Mouse (Mus musculus): Measurements from ENCODE around the gene Fcgr3. TPM values are rescaled to one million over a fixed set of nuclear protein-coding genes. Genes with fewer than 3 reads are reported as not detected.
"Not testable (repeated sequence)": the region's sequence is repeated elsewhere in the genome, so short reads cannot be mapped to it uniquely, and the experiment has no call there.

Gene Fcgr3
- total RNA-seq, 2 experiments from 2014 or later = 310 to 520 TPM

DNA sequence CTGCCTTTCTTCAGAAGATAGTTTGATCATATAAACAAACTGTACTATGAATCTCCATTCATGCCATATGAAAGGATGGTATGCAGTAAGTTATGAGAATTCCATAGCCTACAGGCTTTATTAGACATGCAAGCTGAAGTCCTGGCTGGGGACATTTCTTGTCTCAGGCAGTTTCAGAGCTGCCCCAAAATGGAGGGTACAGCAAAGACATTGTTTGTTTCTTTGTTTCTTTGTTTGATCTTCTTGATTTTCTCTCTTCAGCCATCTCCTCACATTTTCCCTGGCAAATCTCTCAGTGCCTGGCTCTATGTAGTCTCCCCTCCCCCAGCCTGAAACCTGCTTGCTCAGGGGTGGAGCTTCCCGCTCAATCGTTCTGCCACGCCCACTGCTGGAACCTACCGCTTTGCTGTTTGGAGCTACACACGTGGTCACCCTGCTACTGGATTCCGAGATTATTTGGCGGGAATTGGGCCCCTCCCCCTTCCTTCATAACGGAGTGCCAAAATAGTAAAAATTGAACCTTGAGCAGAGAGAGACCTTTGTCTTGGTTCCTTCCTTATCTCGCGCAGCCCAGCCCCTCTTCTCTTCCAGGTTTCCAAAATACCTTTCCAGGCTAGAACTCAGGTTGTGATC lies 23.6 kb upstream of the Fcgr3 start:
- ATAC-seq (replicated peaks; ENCODE audit: poor library complexity, severe bottlenecking) = not testable (repeated sequence)

GRCm38 (mm10) chr1:171085718-171086117 lies 21.0 kb upstream of the Fcgr3 start:
- ATAC-seq (replicated peaks; ENCODE audit: poor library complexity, severe bottlenecking) = no peak

GRCm38 (mm10) chr1:171081512-171082231 lies 16.9 kb upstream of the Fcgr3 start:
- ATAC-seq (replicated peaks; ENCODE audit: poor library complexity, severe bottlenecking) = peak; percentile 5

DNA sequence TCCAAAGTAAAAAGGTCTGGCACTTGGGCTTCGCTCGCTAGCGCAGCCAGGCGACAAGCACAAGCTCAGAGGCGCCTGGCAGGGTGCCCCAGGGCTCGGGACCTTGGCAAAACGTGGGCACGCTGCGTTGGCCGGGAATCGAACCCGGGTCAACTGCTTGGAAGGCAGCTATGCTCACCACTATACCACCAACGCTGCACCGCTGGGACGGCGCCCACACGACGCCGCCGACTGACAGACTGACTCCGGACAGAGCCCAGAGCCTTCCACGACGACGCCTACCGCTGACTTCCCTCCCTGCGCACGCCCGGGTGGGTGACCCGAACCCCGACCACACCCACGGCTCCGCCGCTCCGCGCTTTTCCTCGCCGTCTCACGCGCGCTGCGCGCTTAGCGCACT lies 15.1 kb upstream of the Fcgr3 start:
- peak; percentile 29 for ATAC-seq (replicated peaks; ENCODE audit: poor library complexity, severe bottlenecking)

DNA sequence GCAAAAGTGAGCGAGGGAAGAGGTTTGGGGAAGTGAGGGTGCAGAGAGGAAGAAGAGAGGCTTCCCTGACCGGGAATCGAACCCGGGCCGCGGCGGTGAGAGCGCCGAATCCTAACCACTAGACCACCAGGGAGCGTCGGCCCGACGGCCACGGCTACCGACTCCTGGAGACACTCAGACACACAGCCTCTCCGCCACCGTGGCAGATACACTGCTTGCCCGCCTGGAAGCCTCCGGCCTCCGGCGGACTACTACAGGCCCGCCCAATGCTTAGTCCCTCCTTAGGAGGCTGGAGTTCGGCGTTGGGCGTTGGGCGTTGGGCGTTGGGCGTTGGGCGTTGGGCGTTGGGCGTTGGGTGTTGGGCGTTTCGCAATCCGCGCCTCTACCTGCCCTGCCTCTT lies 14.6 kb upstream of the Fcgr3 start:
- peak; percentile 31 for ATAC-seq (replicated peaks; ENCODE audit: poor library complexity, severe bottlenecking)

GRCm38 (mm10) chr1:171078419-171078818 lies 13.7 kb upstream of the Fcgr3 start:
- not testable (repeated sequence) for ATAC-seq (replicated peaks; ENCODE audit: poor library complexity, severe bottlenecking)

DNA sequence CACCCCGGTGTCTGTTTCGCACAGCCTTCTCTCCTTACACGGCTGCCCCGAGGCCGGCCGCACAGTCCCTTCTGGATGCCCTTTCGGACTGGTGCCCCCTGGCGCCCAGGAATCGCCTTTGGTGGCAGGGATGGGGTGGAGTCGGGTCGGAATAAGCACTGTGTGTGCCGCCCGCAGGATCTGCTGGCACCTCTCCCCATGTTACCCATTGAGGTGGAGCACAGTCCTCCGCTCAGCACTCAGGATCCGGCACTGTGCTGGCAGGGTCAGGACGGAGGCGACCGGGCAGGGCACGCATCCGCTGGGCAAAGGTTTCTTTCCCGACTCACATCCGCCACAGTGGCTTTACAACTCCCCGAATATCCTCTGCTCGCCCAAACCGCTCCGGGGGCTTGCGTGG lies 13.2 kb upstream of the Fcgr3 start:
- peak; percentile 18 for ATAC-seq (replicated peaks; ENCODE audit: poor library complexity, severe bottlenecking)

GRCm38 (mm10) chr1:171077192-171077591 lies 12.5 kb upstream of the Fcgr3 start:
- ATAC-seq (replicated peaks; ENCODE audit: poor library complexity, severe bottlenecking) = not testable (repeated sequence)

- ATAC-seq (replicated peaks; ENCODE audit: poor library complexity, severe bottlenecking) = not testable (repeated sequence)
Observed at GRCm38 (mm10) chr1:171076176-171076575, 11.4 kb upstream of the Fcgr3 start.

GRCm38 (mm10) chr1:171074283-171074682 lies 9.5 kb upstream of the Fcgr3 start:
- not testable (repeated sequence) for ATAC-seq (replicated peaks; ENCODE audit: poor library complexity, severe bottlenecking)

- ATAC-seq (replicated peaks; ENCODE audit: poor library complexity, severe bottlenecking) = peak; percentile 34
Observed at GRCm38 (mm10) chr1:171072217-171072616, 7.5 kb upstream of the Fcgr3 start.

- peak; percentile 34 for ATAC-seq (replicated peaks; ENCODE audit: poor library complexity, severe bottlenecking)
Observed at GRCm38 (mm10) chr1:171071726-171072125, 7.0 kb upstream of the Fcgr3 start.

DNA sequence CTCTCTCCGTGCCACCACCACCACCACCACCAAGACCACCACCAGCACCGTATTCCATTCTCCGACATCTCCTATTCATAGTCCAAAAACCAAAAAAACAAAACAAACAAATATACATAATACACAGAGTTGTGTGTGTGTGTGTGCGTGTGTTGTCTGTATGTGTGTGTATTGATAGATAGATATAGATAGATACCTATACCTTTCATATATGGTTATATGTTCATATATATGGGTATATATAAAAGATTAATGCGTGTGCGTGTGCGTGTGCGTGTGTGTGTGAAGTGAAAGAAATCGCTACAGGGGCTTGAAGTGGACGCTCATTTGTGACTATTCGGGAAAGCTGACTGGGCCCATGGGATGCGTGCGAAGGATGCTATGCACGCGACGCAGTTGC lies 6.1 kb upstream of the Fcgr3 start:
- not testable (repeated sequence) for ATAC-seq (replicated peaks; ENCODE audit: poor library complexity, severe bottlenecking)

- not testable (repeated sequence) for ATAC-seq (replicated peaks; ENCODE audit: poor library complexity, severe bottlenecking)
Observed at GRCm38 (mm10) chr1:171069508-171069907, 4.8 kb upstream of the Fcgr3 start.

- not testable (repeated sequence) for ATAC-seq (replicated peaks; ENCODE audit: poor library complexity, severe bottlenecking)
Observed at GRCm38 (mm10) chr1:171067928-171068327, 3.2 kb upstream of the Fcgr3 start.

DNA sequence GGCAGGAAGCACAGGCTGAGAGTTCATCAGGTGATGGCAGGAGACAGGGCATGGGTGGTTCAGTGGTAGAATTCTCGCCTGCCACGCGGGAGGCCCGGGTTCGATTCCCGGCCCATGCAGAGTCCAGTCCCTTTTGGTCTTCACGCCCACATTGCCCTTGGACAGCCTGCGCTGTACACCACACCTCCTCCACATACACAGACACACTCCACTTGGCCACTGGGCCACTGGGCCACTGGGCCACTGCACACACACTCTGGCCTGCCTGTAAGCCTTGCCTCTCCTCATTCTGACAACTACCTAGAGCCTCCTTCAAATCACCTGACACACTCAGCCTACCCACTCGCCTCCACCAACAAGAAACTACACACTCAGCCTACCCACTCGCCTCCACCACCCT lies 1.8 kb upstream of the Fcgr3 start:
- peak; percentile 6; the same call in 1 of the 2 replicates for ATAC-seq (replicated peaks; ENCODE audit: poor library complexity, severe bottlenecking)

DNA sequence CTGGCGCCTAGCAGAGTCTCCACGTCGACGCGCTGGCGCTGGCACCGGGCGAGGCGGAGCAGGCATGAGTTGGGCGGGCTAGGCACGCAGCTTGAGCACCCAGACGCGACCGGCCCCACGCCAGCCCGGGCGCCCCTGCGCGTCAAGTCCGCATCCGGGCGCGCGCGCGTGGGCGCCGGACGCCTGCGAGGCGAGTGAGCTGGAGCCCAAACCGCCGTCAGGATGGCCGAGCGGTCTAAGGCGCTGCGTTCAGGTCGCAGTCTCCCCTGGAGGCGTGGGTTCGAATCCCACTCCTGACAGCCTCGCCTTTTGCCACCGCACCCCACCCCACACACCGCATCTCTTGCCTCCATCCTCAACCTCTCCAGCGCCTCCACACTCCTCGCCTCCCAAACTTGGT lies 1.0 kb upstream of the Fcgr3 start:
- not testable (repeated sequence) for ATAC-seq (replicated peaks; ENCODE audit: poor library complexity, severe bottlenecking)

DNA sequence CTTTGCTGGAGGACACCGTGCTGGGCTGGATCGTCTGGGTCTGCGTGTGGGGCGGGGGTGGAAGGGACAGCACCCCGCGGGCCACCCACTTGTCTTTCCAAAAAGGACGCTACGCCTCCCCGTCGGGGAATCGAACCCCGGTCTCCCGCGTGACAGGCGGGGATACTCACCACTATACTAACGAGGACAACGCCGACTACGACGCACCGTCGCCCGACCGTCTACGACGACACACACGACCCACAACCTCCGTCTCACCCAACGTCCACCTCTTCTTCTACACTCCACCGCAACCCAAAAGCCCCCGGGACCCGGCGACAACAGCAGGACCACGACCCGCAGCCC lies 480 bp upstream of the Fcgr3 start:
- ATAC-seq (replicated peaks; ENCODE audit: poor library complexity, severe bottlenecking) = 0 out of 2 replicates have a peak, but pooled peaks have one; percentile 1

- ATAC-seq (replicated peaks; ENCODE audit: poor library complexity, severe bottlenecking) = peak; percentile 40
Observed at GRCm38 (mm10) chr1:171063569-171064490, 905 bp downstream of the Fcgr3 start.

- no peak for ATAC-seq (replicated peaks; ENCODE audit: poor library complexity, severe bottlenecking)
Observed at GRCm38 (mm10) chr1:171061566-171061965, 3.2 kb downstream of the Fcgr3 start.

GRCm38 (mm10) chr1:171060392-171060791 lies 4.3 kb downstream of the Fcgr3 start:
- ATAC-seq (replicated peaks; ENCODE audit: poor library complexity, severe bottlenecking) = no peak

Measured in granulocyte monocyte progenitor cell, adult 5-6 weeks (primary cell).